Mouse (Mus musculus): ENCODE measurements around the gene Zc2hc1b.

DNA sequence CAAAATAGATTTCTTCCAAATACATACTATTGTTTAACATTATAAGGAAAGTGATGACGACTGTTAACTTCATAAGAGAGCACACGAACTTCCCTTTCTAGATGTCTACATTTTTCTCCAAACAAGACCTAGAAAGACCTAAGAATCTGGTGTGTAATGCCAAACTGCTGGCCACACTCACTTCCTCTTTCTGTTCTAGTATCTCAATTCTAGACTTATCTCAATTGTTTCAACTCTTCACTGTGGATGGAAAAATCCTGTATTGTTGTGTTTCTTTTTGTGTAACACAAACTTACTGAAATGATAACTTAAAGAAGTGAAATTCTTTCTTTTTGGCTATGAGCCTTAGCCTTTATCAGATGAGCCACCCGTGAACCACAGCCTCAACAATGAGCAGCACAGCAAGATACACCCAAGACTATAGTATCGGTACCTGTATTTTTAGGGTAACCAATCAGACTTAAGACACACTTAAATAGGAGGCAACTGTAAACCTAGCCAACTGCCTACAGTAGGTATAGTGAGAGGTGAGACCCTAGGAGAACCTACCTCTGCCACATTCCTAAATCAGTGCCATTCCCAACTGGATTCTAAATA is 6.4 kb upstream of the Zc2hc1b start:
- TF ChIP-seq CTCF (IDR thresholded peaks at IDR 0.05; ENCODE audit: low read depth), result no peak
- TF ChIP-seq EP300 (IDR thresholded peaks at IDR 0.05; ENCODE audit: low read depth), result no peak
